Mouse (Mus musculus): ENCODE data around the gene Itpkc.

Gene Itpkc

DNA sequence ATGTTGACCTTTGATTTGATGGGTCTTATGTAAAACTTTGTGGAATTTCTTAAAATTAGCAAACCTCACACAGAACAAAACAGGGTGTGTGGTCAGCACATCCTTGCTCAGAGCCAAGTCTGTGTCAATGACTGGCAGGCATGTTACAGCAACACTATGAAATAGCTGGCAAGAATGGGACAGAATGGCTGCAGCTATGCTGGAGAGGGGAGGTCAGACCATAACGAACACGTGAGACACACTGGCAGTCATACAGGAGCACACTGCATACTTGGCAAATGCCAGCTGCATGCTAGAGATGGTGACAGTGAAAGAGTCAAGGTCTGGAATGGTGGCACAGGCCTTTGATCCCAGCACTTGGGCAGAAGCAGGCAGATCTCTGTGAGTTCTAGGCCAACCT lies 7.3 kb upstream of the Itpkc start:
- no peak for DNase-seq

DNA sequence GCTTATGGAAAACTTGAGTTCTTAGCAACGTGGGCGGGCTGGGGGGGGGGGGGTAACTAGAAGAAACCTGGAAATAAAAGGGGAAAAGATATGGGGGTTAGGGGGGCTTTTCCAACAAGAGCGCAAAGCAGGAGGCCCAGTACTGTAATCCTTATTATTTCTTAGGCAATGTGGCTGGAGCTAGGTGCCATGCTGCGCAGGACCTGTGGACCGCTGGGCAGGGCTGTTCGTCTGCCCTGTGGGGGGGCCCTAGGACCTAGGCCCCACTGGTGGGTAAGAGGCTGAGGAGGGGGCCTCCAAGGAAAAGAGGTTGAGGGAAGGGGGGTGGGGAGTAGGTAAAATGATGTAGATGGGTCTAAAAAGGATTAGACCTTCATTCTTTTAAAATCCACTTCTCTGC lies 4.8 kb upstream of the Itpkc start:
- DNase-seq = no peak

DNA sequence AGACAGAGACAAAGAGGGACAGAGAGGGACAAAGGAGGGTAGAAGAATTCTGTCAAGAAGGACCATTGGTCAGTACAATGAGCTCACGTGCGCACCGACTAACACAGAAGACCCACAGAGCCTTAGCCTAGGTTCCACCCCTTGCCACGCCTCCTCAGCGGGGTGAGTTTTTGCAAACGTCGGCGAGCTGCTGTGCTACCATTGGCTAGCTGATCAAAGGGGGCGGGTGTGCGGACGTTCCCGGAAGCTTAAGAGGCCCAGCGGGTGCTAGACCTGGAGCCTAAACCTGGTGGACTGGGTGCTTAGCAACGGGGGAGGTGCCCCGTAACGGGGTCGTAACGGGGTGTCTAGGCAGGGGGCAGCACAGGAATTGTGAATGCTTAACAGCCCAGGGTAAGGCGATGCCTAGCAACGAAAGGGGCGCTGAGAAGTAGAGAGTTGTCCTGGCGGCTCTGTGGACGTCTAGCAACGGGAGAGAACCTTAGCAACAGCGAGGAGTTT lies 4.4 kb upstream of the Itpkc start, which contains the start of gene Coq8b:
Gene Coq8b (plus strand): TSS at position 243 of the 501 bp plus-strand sequence.
- peak; percentile 88 for DNase-seq

DNA sequence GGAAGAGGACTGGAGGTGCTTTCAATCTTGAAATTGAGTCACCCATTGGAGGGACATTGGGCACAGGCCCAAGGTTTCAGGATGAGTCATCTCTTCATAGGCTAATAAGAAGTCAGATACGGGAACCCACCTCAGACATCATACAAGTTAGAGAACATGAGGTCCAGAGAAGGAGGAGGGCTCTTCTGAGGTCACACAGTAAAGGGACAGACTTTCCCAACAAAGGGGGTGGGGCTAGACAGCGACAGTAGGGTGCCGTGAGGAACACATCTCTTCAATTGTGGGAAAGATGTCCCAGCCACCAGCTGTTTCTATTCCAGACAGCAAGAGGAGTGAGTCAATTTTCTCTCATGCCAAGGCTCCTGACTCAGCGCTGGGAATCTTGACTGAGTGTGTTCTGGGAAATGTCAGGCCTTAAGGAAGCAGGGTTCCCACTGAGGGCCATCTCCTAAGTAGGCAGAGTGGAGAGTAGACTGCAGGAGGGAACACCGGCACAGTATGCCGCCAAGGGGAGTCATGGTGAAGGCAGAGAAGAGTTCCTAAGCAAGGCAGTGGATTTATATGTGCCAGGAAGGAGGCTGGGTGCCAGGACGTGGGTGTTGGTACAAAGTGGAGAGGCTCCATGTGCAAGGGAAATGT lies 3.4 kb upstream of the Itpkc start:
- no peak for DNase-seq

DNA sequence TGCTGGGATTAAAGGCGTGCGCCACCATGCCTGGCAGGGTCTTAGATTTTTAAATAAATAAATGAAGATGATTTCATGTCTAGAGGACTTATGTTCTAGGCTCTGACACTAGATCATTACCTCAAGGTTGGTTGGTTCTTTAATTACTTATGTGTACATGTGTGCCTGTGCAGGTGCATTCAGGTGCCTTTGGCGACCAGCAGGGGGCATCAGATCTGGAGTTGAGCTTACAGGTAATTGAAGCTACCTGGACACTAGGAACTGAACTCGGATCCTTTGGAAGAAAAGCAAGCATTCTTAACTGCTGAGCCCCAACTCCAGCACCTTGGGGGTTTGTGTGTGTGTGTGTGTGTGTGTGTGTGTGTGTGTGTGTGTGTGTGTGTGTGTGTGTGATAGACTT lies 2.3 kb upstream of the Itpkc start:
- no peak for DNase-seq

DNA sequence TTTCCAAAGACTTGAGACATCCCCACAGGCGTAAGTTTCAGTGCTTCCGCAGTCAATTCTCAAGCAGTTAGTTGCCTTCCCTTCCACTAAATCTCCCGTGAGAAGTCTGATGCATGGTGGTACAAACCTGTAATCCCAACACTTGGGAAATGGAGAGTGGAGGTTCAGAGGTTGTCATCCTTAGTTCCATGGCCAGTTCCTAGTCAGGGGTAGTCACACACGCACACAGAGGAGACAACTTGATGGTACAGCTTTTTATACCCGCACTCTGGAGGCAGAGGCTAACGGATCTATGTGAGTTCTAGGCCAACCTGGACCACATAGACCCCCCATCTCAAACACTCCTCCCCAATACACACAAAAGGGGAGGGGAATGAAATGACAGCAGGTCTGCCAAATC lies 404 bp upstream of the Itpkc start:
- no peak for DNase-seq

DNA sequence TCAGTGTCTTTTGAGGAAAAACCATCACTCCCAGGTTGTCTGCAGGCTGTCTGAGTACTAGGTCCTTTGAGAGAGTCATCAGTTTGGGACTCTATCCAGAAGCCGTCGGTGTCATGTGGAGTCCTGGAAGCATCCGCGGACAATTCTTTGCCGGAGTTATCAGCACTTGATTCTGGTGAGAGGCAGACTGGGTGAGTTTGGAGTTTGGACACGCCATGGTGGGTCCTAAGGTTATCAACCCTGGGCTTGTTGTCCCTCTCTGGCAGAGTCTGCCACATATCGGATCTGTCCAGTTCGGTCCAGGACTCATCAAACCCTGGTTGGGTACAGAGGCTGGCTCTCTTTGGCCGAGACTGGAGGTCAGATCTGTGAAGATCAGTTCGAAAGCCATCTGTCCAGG lies 785 bp downstream of the Itpkc start:
- peak; percentile 44 for DNase-seq

DNA sequence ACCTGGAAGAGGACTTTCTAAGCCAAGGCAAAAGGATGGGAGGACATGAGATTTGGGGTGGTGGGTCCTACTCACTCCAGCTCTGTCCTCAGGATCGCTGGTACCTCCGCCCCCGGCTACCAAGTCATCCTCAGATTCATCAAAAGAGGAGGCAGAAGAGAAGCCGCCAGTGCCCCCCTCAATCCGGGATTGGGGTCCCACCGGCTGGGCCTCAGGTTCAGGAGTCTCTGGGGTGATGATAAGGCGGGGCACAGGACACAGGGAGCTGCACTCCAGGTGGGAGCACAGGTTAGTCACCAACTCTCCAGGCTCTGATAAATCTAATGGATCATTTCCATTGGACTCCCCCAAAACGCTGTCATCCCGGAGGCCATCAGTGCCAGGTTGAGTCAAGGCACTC lies 1.2 kb downstream of the Itpkc start:
- DNase-seq = no peak

DNA sequence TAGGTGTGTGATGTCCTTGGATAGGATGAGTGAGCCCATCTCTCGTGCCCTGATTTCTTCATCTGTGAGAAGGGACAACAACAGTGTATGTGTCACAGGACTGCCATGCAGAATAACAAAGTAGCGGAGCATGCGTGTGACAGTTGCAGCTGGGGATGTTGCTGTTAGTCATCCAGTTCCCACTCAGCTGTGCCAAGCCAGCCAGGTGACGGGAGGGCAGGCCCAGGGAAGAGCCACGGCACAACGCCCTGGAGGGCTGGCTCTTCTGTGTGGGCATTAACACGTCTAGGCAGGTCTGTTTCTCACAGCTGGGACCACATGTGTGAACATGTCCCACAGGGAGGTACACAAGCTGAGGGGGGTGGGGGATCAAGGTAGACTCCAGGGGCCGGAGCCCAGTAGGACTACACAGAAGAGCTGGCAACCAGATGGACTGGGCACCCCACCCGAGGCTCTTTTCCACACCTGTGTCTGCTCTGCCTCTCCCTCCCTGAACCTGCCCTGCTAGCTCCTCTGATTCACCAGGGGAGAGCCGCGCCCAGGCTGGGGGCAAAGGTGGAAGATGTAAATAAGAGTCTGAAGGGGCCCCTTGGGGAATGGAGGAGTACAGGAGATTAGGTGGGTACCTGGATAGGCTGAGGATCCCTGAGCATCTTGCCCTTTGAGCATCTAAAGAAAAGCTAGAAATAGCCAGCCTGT lies 3.4 kb downstream of the Itpkc start:
- peak; percentile 38 for DNase-seq

DNA sequence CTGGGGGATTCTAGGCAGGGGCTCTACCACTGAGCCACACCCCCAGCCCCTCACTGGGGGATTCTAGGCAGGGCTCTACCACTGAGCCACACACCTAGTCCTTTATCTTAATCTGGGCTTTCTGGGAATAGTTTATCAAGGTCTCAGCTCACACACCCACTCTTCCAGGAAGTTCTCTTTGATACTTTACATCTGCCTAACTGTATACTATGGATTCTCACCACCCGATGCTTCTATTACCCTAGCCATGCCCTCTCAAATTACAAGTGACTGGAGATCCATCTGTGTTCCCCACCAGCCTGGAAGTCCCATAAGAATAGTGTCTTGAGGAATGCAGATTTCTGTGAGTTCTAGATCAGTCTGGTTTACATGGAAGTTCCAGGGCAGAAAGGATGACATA lies 5.9 kb downstream of the Itpkc start:
- no peak for DNase-seq

DNA sequence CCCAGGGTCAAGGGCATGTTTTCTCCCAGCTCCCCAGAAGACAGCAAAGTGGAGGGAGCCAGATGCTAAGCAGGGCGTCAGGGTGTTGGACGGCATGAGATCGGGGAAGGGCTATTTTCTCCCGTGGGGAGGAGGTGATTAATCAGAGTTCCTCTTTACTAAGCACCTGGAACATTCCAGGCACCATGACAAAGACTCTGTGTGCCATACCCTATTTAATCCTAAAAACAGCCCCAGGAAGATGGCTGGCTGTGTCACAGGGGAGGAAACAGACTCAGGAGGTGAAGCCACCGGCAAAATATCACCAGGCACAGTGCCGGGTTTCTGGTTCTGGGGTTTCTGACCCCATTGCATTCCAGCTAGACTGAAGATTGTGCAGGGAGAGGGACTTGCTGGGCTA lies 6.5 kb downstream of the Itpkc start:
- DNase-seq = no peak

DNA sequence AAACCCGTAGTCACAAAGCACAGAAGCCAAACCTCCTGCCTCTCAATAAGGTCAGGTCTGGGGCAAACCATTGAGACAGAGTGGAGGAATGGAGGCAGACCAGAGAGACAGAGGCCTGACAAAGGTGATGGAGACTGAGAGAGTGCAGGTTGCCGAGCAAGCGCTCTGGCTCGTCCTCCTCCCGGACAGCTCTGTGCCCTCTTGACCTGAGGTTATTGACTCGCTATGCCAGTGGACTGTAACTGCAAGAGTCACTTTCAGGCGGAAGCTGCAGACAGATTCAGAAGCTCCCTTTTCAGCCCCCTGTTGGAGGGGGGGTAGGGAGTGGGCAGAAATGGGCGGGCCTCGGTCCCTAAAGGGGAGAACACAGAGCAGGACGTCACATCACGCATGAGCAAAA lies 8.5 kb downstream of the Itpkc start:
- DNase-seq = no peak

DNA sequence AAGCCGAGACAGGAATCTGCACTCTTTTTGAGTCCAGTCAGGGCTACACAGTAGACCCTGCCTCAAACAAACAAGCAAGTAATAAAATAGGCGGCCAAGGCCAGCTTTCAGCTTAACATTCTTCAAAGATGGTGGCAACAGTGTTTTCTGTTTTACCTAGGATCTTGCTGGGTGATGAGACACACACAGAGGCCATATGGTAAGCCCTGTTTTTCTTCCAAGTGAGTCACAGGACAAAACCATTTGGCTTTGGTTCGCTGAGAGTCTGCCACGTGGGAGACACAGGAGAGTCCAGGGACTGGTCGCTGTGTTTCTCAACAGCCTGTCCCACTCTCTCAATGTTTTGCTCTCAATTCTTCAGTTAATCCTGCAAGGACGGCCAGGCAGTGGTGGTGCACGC lies 9.9 kb downstream of the Itpkc start:
- peak; percentile 56 for DNase-seq

DNA sequence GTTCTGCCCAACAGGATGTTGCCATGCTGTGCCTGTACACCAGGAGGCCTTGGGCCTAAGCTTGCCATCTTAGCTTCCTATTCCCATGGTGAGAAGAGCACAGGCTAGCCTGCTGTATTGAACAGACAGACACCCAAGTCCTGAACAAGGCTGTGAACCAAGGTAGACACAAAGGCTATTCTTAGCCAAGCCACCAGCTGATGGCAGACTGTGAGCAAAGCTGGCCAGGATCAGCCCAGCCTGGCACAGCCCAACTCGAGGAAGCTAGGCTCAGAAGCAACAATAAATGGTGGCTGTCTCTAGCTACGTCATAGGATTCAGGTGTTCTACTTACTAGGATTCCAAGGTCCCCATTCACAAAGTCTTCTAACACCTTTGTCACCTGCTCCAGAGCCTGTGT lies 15.8 kb downstream of the Itpkc start:
- DNase-seq = no peak

DNA sequence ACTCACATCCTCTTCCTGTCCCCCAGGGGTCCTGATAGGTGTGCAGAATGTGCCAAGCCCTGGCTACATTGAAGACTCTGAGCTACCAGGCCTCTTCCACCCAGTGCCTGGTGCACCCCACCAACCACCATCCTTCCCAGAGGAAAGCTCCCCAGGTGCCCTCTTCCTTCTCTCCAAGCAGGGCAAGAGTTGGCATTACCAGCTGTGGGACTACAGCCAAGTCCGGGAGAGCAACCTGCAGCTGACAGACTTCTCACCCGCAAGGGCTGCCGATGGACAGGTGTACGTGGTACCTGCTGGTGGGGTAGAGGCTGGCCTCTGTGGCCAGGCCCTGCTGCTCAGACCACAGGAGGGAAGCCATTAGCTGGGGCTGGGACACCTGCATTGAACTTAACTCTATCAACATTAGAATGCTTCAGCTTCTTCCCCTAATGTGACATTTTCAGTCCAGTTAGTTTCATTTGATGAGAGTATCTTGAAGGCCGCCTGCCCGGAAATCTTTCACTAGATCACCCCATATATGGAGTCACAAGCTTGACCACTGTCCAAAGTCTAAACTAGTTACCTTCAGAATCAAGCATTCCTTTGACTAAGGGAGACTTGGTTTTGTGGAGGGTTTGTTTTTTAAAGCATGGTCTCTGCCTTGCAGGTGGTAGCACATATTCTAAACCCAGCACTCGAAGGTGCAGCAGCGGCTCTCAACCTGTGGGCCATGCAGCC lies 24.6 kb downstream of the Itpkc start:
- DNase-seq = no peak

DNA sequence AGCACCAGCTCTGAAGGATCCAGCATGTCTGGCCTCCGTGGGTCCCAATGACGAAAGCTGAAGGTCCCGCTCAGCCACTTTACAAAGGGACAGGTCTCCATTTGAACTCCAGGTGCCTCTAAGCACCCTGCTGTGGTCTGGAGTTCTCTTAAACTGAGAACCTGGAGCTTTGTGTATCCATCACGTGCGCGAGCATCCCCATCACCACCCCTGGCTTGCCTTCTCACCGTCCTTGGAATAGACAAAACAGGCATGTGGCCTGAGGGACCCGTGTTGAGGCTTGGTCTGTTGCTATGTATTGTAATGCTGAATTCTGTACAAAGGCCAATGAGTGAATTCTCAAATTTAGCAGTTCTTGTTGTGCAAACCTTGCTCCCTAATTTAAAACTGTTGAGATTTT lies 29.7 kb downstream of the Itpkc start:
- no peak for DNase-seq

DNA sequence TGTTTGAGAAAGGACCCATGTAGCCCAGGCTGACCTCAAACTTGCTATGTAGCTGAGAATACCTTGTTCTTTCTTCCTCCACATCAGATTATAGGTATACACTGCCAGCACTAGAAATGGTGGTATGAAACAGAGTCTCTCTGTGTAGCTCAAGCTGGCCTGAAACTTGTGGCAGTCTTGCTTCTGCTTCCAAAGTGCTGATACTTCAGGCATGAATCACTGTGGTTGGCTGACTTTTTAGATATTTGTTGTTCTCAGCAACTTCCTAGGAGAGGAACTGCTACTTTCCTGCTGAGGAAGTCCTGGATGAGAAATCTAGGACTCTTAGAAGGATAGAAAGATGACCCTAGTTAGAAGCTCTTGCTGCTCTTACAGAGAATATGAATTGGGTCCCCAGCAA lies 30.1 kb downstream of the Itpkc start:
- DNase-seq = no peak

DNA sequence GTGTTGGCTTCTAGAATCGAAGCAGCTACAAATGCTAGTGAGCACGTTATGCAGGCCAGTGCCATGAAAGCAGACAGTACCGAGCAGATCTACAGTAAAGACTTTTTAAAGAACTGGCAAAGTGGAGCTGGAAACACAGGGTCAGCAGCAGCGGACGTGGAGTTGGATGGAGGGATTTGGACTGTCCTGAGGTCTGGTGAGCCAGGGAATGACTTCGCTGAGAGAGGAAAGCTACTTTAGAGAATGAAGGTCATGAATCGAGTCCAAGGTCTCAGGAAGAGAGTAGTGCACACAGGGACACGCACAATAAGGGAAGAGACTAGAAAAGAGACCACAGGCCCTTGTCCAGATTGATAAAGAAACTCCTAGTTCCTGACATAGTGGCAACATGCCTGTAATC lies 30.8 kb downstream of the Itpkc start:
- no peak for DNase-seq

DNA sequence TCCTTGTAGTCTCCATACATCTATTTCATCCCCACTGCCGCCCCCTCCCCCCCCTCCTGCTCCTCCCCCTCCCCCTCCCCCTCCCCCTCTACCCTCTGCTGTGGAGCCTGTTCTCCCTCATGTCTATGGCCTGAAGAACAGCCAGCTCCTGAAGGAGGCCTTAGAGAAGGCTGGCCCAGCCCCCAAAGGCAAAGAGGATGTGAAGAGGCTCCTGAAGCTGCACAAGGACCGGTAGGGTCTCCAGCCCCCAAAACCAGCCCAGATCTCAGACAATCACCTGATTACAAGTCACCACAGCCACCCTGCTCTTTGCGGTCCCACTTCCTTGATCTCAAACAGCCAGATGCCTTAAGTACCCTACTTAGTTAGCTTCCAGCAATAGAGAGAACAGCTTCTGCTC lies 31.3 kb downstream of the Itpkc start:
- no peak for DNase-seq

DNA sequence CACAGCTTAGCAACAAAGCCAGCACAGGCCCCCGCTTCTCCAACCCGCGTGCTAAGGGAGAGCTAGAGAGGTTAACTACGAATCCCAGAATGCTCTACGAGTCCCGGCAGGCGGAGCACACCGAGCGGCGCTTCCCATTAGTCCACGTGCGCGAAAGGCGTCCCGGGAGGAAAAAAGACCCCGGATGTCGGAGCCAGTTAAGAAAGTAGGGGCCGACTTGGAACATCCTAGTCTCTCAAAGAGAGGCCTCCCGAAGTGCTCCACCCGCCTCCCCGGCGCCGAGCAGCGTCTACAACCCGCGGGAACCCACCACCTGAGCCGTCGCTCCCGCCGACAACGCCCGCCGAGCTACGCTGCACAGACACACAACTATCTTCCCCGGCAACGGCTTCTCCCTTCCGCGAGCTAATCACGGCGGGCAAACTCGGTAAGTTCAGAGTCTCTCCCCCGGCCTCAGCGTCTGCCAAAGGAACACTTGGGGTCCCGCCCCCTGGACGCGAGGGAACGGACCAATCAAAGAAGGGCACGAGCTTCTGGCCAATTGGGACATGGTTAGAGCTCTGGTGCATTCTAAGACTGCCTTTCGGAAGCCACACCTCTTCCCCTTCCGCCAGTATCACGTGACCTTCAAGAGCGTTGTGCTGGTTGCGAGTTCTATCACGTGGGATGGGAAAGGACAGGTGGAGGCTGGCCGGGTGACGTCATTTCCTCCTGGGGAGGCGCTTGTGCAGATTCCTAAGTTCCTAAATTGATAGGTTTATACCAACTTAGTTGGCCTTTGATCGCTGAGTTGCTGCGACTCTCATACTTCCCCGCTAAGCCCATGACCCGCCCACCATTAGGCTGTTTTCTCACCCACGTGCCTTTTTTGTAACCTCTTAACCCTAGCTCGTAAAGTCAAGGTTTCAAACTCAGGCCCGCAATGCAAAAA lies 32.5 kb downstream of the Itpkc start, which contains the start of the genes BC024978 and Snrpa:
Gene BC024978 (plus strand): TSS at position 101 of the 931 bp plus-strand sequence.
Gene Snrpa (minus strand): TSS at position 591 of the 931 bp plus-strand sequence.
- peak; percentile 94 for DNase-seq

DNA sequence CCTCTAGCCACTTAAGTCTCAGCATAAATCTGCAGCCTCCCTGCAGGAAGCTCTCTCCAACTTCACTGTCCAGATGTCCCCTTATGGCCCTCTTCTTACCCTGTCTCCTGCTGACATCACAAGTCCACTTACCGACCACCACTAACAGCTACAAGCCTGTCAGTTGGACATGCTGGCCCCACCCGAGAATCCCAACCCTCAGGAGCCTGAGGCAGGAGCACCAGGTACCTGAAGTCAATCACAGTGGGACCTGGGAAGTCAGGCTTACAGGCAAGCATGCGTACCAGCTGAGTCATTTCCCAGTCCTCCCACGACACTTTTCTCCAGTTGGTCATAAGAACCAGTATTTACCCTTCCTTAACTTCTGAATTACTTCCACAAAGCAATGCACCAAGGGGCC lies 34.7 kb downstream of the Itpkc start:
- DNase-seq = no peak

DNA sequence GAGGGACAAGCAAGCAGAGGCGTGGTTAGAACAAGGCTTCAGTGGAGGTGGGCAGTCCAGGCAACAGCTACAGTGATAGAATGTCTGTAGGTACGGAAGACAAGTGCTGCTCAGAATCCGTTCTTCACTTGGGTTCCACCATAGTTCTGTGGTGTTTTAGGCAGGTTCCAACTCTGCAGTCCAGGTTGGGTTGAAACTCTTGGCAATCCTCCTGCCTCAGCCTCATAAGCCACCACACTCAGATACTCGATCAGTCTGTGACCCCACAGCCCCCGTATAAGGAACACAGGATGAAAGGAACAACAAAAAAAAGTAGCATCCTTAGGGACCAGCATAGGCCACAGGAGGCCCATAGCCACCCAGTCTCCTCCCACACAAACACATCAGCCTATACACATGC lies 36.0 kb downstream of the Itpkc start:
- DNase-seq = no peak
